Mouse (Mus musculus) splenic B cell, adult 2 months (primary cell): Measurements from ENCODE around the gene Zfp64.

Experiments used
- DNase-seq: peaks from one replicate; pipeline ENCODE4 v3.0.0-alpha.2; 2011; ENCODE audit warnings: low read depth, low spot score
- H3K27me3 ChIP-seq: 2 replicates; pipeline ENCODE4 v1.6.1; 2012; ENCODE audit warnings: mild to moderate bottlenecking, low read length, moderate library complexity, mixed read lengths; ENCODE audit not compliant: control insufficient read depth, poor library complexity, insufficient read depth, severe bottlenecking
- H3K36me3 ChIP-seq: 2 replicates; pipeline ENCODE4 v1.6.1; 2012; ENCODE audit warnings: mild to moderate bottlenecking, low read length, moderate library complexity, mixed read lengths; ENCODE audit not compliant: control insufficient read depth, poor library complexity, insufficient read depth, severe bottlenecking

Gene Zfp64

GRCm38 (mm10) chr2:168964849-168965248 is 9.5 kb upstream of the Zfp64 start:
- no peak for DNase-seq
- H3K27me3 ChIP-seq = no peaks in the 10 kb centered on the region
- no peaks in the 10 kb centered on the region for H3K36me3 ChIP-seq

GRCm38 (mm10) chr2:168961729-168962666 is 6.6 kb upstream of the Zfp64 start:
- Histone ChIP-seq H3K27me3 (no peaks in the 10 kb centered on the region), H3K36me3 (no peaks in the 10 kb centered on the region)

GRCm38 (mm10) chr2:168960814-168961213 is 5.4 kb upstream of the Zfp64 start:
- H3K27me3 ChIP-seq = no peaks in the 10 kb centered on the region
- no peaks in the 10 kb centered on the region for H3K36me3 ChIP-seq
- DNase-seq = no peak

More at GRCm38 (mm10) chr2:168961729-168962666, 6.6 kb upstream of the Zfp64 start:
- DNase-seq = no peak

- Histone ChIP-seq H3K36me3 (no peaks in the 10 kb centered on the region), H3K27me3 (no peaks in the 10 kb centered on the region)
- no peak for DNase-seq
These were observed 4.0 kb upstream of the Zfp64 start for GRCm38 (mm10) chr2:168959339-168959885.

GRCm38 (mm10) chr2:168955850-168956346 is 511 bp upstream of the Zfp64 start:
- Histone ChIP-seq H3K27me3 (no peaks in the 10 kb centered on the region), H3K36me3 (no peaks in the 10 kb centered on the region)
- no peak for DNase-seq

- Histone ChIP-seq H3K27me3 (no peaks in the 10 kb centered on the region), H3K36me3 (no peaks in the 10 kb centered on the region)
- no peak for DNase-seq
These were observed 1.0 kb downstream of the Zfp64 start for GRCm38 (mm10) chr2:168954376-168954775.

GRCm38 (mm10) chr2:168948506-168948905 is 6.9 kb downstream of the Zfp64 start:
- no peaks in the 10 kb centered on the region for H3K36me3 ChIP-seq
- no peak for DNase-seq

GRCm38 (mm10) chr2:168947663-168948062 is 7.7 kb downstream of the Zfp64 start:
- H3K36me3 ChIP-seq = no peaks in the 10 kb centered on the region

More at GRCm38 (mm10) chr2:168948506-168948905, 6.9 kb downstream of the Zfp64 start:
- H3K27me3 ChIP-seq = no peaks in the 10 kb centered on the region

GRCm38 (mm10) chr2:168944011-168944410 is 11.4 kb downstream of the Zfp64 start:
- DNase-seq = no peak
- H3K27me3 ChIP-seq = no peaks in the 10 kb centered on the region
- peaks cover 5% of the 10 kb centered on the region for H3K36me3 ChIP-seq

More at GRCm38 (mm10) chr2:168947663-168948062, 7.7 kb downstream of the Zfp64 start:
- H3K27me3 ChIP-seq = no peaks in the 10 kb centered on the region
- no peak for DNase-seq

GRCm38 (mm10) chr2:168939941-168940340 is 15.4 kb downstream of the Zfp64 start:
- H3K27me3 ChIP-seq = no peaks in the 10 kb centered on the region
- DNase-seq = no peak
- H3K36me3 ChIP-seq = peaks cover 8% of the 10 kb centered on the region

- DNase-seq = no peak
- Histone ChIP-seq H3K27me3 (no peaks in the 10 kb centered on the region), H3K36me3 (peaks cover 8% of the 10 kb centered on the region)
These were observed 16.0 kb downstream of the Zfp64 start for GRCm38 (mm10) chr2:168939261-168939933.

GRCm38 (mm10) chr2:168936896-168937295 is 18.5 kb downstream of the Zfp64 start:
- Histone ChIP-seq H3K27me3 (no peaks in the 10 kb centered on the region), H3K36me3 (peaks cover 8% of the 10 kb centered on the region)
- no peak for DNase-seq

- no peak for DNase-seq
These were observed 20.2 kb downstream of the Zfp64 start for GRCm38 (mm10) chr2:168935165-168935564.

GRCm38 (mm10) chr2:168931686-168932085 is 23.7 kb downstream of the Zfp64 start:
- Histone ChIP-seq H3K36me3 (0 out of 2 replicates have a peak, but pooled peaks cover 3% of the 10 kb centered on the region), H3K27me3 (no peaks in the 10 kb centered on the region)
- no peak for DNase-seq

More at GRCm38 (mm10) chr2:168935165-168935564, 20.2 kb downstream of the Zfp64 start:
- H3K27me3 ChIP-seq = no peaks in the 10 kb centered on the region
- peaks cover 3% of the 10 kb centered on the region; the same call in 1 of the 2 replicates for H3K36me3 ChIP-seq
